Mouse (Mus musculus) heart, postnatal 36 days (tissue): ENCODE measurements around the gene Gm21060. TPM values are rescaled to one million over a fixed set of nuclear protein-coding genes. Genes with fewer than 3 reads are reported as not detected.

Experiments
- total RNA-seq, 2 experiments: library from RNA; stranded (reverse); gene quantifications; 2 replicates each; pipeline ENCODE4 v1.2.3; 2021

Gene Gm21060
- total RNA-seq, 2 experiments from 2014 or later = not detected

Other genes starting within 250 kb of the Gm21060 start
- 1 to 10 TPM; 7.6 to 9.5 TPM for gene Zfp950, start 156.2 kb downstream of the Gm21060 start, total RNA-seq
- not detected for gene Gm7102, start 120.8 kb downstream of the Gm21060 start, total RNA-seq
- gene Gm6020, start 113.2 kb downstream of the Gm21060 start, total RNA-seq = not detected
- gene Csf2ra, start 68.6 kb downstream of the Gm21060 start, total RNA-seq = 1 to 10 TPM; 6.7 to 8.1 TPM